Mouse (Mus musculus) small intestine, adult 2 months (tissue): ENCODE measurements around the gene Efna3. TPM values are rescaled to one million over a fixed set of nuclear protein-coding genes. Genes with fewer than 3 reads are reported as not detected.

Experiments
- H3K27ac ChIP-seq: fragments of 200-500 bp; 2 replicates; pipeline ENCODE4 v1.5.1; 2012; ENCODE audit warnings: low read depth, low read length, control low read depth, inconsistent platforms; ENCODE audit not compliant: insufficient read depth
- H3K27me3 ChIP-seq: fragments of 200-500 bp; 2 replicates; pipeline ENCODE4 v1.6.1; 2012; ENCODE audit warnings: mild to moderate bottlenecking, moderate library complexity, low read length, inconsistent platforms; ENCODE audit not compliant: control insufficient read depth, insufficient read depth
- H3K36me3 ChIP-seq: fragments of 200-500 bp; 2 replicates; pipeline ENCODE4 v1.6.1; 2012; ENCODE audit warnings: mild to moderate bottlenecking, low read length, control low read depth, inconsistent platforms; ENCODE audit not compliant: control insufficient read depth, insufficient read depth
- H3K4me1 ChIP-seq: fragments of 200-500 bp; 2 replicates; pipeline ENCODE4 v1.6.1; 2012; ENCODE audit warnings: low read length, inconsistent platforms, mixed read lengths; ENCODE audit not compliant: control insufficient read depth, insufficient read depth, insufficient read length
- H3K4me3 ChIP-seq: fragments of 200-500 bp; 2 replicates; pipeline ENCODE4 v1.5.1; 2012; ENCODE audit warnings: low read depth, mild to moderate bottlenecking, control low read depth, inconsistent platforms, low read length, moderate library complexity
- CTCF ChIP-seq: fragments of 200-500 bp; IDR thresholded peaks from 2 replicates; pipeline ENCODE4 v1.5.1; 2012; ENCODE audit warnings: low read depth, mild to moderate bottlenecking, control low read depth, inconsistent platforms, low read length, moderate library complexity, mixed read lengths; ENCODE audit not compliant: insufficient replicate concordance, insufficient read length; ENCODE audit errors: extremely low read depth
- POLR2A ChIP-seq: fragments of 200-500 bp; IDR thresholded peaks from 2 replicates; pipeline ENCODE4 v1.6.1; 2012; ENCODE audit warnings: low read depth, mild to moderate bottlenecking, control low read depth, inconsistent platforms, low read length, moderate library complexity
- WGBS: fragments of 180-500 bp; shearing (Covaris S2); methylation state at CpG from one replicate; pipeline ENCODE4 v1.1.7; 2018; 5-methylcytosine and 5-hydroxymethylcytosine counted together
- polyA plus RNA-seq: library from polyadenylated mRNA; depleted of rRNA; stranded (reverse); fragments of >200 nt; gene quantifications from 2 replicates; pipeline ENCODE4 v1.2.3, GENCODE M21; 2012

Efna3 gene
- polyA plus RNA-seq, 1 experiment = 7.0 TPM

DNA sequence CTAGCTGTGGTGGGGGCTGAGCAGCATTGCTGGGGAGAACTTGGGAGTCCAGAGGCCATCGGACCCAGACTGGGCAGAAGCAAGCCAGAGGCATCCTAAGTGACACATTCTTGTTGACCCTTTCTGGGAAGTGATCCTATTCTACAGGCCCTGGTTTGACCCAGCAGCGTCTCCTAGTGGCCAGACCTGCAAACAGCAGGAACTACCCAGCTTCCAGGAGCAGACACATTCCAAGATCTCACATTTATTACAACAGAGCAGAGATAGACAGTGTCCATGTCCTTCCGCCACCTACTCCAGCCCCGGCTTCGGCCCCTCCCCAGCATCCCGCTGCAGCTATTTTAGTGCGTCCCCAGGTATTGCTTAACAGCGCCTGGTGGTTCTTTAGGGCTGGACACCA is 16.7 kb upstream of the Efna3 start:
- 13% methylated on average over 8 of the region's 8 CpGs for WGBS
- H3K27me3 ChIP-seq = no peaks in the 10 kb centered on the region

DNA sequence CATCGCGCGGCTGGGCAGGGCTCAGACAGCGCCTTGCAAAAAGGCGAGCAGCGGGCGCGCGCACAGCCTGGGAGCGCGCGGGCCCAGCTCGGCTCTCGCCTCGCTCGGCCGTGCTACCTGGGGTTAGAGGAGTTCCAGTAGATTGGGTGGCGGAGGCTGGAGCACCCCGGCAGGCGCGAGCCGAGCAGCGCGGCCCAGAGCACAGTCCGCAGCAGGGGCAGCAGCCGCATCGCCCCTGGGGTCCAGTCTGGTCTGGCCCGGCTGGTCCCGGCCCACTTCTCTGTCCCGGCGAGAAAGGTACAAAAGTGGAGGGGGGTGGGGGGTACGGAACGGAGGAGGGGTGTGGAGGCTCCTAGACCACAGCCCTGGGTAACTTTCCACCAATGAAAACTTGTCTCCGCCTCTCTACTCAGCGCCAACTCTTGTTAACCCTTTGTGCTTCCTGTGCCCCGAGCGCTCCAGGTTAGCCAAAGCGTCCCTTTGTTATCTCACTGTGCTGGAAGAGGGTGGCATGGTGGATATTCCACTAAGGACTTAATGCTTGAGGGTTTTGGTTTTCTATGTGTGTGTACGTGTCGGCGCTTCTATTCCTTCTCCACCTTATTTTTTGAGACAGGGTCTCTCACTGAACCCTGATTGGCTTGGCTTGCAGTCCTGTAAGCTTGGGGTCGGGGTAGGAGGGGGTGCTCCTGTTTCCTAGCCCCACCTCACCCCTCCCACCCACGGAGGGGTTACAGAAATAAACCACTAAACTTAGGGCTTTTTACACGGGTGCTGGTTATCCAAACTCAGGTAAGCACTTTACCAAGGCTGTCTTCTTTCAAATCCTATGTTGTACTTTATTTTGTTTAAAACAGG is 15.2 kb upstream of the Efna3 start, which contains the start of gene Efna4:
Gene Efna4, minus strand, starts transcription at position 308 of the 858 bp plus-strand sequence.
- Histone ChIP-seq H3K4me3 (peak within 1 kb of the TSS; percentile 87), H3K4me1 (peaks cover 15% of the 10 kb centered on the region), H3K36me3 (peaks cover 6% of the 10 kb centered on the region; the same call in 1 of the 2 replicates), H3K27ac (peak within 1 kb of the TSS; percentile 42), H3K27me3 (no peaks in the 10 kb centered on the region)
- TF ChIP-seq CTCF = no peak
- TF ChIP-seq POLR2A = no peak
- WGBS = under 1% methylated on average over 44 of the region's 44 CpGs

More for the DNA sequence above, 16.7 kb upstream of the Efna3 start:
- no peak for TF ChIP-seq POLR2A
- TF ChIP-seq CTCF = peak; percentile 97; the same call in 1 of the 2 replicates
- H3K4me3 ChIP-seq = no peak overlapping the region
- peak overlapping the region; percentile 42; the same call in 1 of the 2 replicates for H3K27ac ChIP-seq
- H3K4me1 ChIP-seq = peaks cover 11% of the 10 kb centered on the region
- H3K36me3 ChIP-seq = peaks cover 4% of the 10 kb centered on the region; the same call in 1 of the 2 replicates

DNA sequence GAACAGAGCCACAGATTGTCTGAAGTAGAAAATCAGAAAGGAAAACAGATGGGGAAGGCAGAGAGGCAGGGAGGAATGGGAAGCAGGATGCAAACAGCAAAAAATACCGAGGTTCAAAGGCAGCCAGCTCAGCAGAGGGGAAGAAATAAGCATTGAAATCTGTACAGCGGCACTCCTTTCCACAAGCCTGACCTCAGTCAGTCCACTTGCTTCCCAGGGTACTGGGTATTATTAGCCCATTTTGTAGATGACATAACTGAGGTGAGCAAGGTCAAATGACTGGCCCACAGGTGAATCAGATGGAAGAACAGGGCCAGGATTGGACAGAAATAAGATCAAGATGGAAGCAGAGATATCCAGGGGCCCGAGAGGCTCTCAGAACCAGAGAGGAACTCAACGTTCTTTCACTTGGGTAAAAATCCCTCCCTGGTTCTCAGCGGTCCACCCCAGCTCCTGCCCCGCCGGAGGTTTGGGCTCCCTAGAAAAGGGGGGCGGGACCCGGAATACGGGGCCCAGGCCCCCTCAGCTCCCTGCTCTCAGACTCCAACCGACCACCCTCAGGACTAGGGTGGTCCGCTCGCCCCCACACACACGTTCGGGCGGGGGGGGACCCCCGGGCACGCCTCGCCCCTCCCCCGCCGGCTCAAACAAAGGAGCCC is 14.4 kb upstream of the Efna3 start:
- Histone ChIP-seq H3K4me1 (peaks cover 19% of the 10 kb centered on the region), H3K27ac (no peak overlapping the region), H3K36me3 (peaks cover 5% of the 10 kb centered on the region; the same call in 1 of the 2 replicates), H3K4me3 (peak overlapping the region; percentile 87), H3K27me3 (no peaks in the 10 kb centered on the region)
- WGBS = under 1% methylated on average over 21 of the region's 21 CpGs
- no peak for TF ChIP-seq CTCF
- TF ChIP-seq POLR2A = no peak

DNA sequence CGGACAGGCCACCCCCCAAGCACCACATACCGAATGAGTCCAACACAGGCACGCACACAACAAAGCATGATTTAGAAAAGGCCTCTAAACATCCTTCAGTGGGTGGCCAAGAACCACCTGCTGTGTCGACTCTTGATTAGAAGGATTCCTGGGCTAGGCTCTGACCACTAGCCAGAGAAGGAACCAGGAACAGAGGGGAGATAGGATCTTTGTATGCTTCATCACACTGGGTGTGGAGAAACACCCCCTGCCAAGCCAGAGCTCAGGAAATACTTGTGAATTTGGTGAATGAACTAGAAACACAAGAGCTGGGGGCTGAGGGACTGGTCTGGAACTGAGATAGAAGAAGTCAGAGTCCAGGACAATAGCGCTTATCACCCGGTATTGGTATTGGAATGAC is 13.8 kb upstream of the Efna3 start:
- H3K27ac ChIP-seq = no peak overlapping the region
- no peaks in the 10 kb centered on the region for H3K27me3 ChIP-seq
- WGBS = 20% methylated on average over 6 of the region's 6 CpGs
- TF ChIP-seq CTCF (no peak), POLR2A (no peak)
- H3K36me3 ChIP-seq = peaks cover 5% of the 10 kb centered on the region; the same call in 1 of the 2 replicates
- peak overlapping the region; percentile 87 for H3K4me3 ChIP-seq
- peaks cover 24% of the 10 kb centered on the region for H3K4me1 ChIP-seq

DNA sequence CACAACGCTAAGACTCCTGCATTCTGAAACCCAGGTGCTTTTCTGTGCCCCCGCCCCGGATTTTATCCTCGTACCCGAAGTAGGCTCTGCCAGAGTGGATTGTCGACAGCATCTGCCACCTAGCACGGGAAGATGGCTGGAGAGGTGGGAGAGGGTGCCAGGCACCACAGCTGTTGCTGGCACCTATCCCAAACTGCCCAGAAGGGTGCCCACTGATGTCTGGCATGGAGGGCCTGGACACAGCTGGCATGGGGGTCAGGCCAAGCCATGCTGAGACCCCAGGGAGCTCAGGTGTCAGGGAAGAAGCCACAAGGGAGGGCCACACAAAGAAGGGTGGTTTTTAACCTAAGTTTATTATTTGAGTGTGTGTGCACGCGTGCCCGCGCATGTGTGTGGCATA is 10.3 kb upstream of the Efna3 start:
- Histone ChIP-seq H3K36me3 (peaks cover 5% of the 10 kb centered on the region; the same call in 1 of the 2 replicates), H3K4me1 (peaks cover 28% of the 10 kb centered on the region), H3K27ac (no peak overlapping the region), H3K27me3 (no peaks in the 10 kb centered on the region), H3K4me3 (no peak overlapping the region)
- TF ChIP-seq CTCF = no peak
- no peak for TF ChIP-seq POLR2A
- 32% methylated on average over 11 of the region's 11 CpGs for WGBS

DNA sequence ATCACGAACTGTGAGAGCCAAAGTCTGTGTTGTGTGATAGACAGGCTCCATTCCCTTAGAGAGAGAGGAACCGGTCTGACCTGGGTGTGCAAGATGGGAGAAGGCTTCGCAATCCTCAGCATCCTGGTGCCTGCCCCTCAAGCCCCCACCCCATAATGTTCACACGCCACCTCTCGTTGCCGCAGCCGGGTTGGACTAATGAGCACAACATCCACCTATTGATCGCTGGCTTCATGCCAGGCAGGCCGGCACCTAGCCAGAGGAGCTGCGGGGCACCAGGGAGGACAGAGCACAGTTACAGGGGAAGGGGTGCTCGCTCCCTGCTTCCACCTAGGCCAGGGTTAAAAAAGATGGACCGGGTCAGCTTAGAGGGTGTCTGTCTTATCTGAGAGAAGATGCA is 9.7 kb upstream of the Efna3 start:
- no peaks in the 10 kb centered on the region for H3K27me3 ChIP-seq
- peaks cover 31% of the 10 kb centered on the region for H3K4me1 ChIP-seq
- H3K4me3 ChIP-seq = peak overlapping the region; percentile 13; the same call in 1 of the 2 replicates
- 28% methylated on average over 12 of the region's 12 CpGs for WGBS
- peaks cover 5% of the 10 kb centered on the region; the same call in 1 of the 2 replicates for H3K36me3 ChIP-seq
- peak overlapping the region; percentile 86 for H3K27ac ChIP-seq
- TF ChIP-seq CTCF (no peak), POLR2A (no peak)

DNA sequence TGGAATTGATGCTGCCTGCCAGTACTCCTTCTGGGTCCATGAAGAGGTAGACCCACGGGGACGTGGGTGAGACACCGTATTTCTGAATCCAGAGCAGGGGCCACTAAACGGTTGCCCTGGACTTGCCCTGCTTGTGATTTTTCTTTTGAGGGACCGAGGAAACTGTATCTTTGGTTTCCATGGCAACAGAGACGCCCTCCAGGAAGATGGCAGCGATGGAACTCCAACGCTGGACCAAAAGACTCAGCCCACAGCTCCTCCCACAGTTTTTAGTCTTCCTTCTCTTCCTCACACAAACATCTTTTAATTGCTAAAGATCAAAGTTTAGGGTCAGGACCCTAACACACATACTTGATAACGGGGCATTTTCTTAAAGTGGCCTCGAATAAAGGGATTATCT is 9.2 kb upstream of the Efna3 start:
- TF ChIP-seq POLR2A = no peak
- TF ChIP-seq CTCF = no peak
- Histone ChIP-seq H3K4me1 (peaks cover 33% of the 10 kb centered on the region), H3K27ac (peak overlapping the region; percentile 86), H3K36me3 (peaks cover 5% of the 10 kb centered on the region; the same call in 1 of the 2 replicates), H3K4me3 (no peak overlapping the region), H3K27me3 (no peaks in the 10 kb centered on the region)
- 25% methylated on average over 10 of the region's 10 CpGs for WGBS
